Mouse (Mus musculus): ENCODE data around the gene Gm14569.
A peak's percentile ranks its signal among the peaks of the same experiment; 100 is the strongest.

Gm14569 gene

DNA sequence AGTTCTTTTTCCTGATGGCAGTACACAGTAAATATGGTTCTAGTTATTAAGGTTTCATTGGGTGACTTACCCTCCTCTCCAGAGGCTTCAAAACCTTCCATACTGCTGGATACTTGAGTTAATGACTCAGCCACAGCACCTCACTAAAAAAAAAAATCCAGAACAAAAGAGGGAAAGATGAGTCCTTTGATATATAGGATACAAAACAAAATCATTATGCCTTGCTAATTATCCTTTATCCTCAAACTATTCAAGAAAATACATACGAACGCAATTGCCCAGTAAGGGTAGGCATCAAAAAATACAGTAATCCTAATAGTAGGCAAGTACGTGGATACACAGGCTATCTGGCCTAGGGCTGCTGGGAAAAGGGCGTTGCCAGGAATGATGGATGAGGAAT, at the start of gene Gm14569:
Gene Gm14569, minus strand, starts transcription at position 101 of the 400 bp plus-strand sequence.
- DNase-seq: no peak

DNA sequence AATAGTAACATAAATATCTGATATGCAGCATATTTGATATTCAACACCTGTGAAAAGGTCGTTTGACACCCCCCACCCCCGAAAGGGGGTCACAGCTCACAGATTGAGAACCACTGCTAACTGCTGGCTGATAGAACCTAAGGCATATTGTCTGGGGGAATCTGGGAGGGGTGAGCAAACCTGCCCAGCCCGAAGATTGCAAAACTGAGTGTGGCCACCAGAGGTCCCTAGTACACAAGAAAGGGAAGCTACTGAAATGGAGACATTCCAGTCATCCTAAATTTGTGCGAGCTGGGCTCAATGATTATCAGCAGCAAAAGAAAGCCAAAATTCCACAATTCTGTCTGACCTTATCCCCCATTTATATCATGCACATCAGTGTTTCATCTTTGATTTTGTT, 42.9 kb upstream of the Gm14569 start:
- DNase-seq: peak; percentile 59 to 64

GRCm38 (mm10) chrX:36533744-36534143, 42.1 kb upstream of the Gm14569 start:
- DNase-seq: no peak

DNA sequence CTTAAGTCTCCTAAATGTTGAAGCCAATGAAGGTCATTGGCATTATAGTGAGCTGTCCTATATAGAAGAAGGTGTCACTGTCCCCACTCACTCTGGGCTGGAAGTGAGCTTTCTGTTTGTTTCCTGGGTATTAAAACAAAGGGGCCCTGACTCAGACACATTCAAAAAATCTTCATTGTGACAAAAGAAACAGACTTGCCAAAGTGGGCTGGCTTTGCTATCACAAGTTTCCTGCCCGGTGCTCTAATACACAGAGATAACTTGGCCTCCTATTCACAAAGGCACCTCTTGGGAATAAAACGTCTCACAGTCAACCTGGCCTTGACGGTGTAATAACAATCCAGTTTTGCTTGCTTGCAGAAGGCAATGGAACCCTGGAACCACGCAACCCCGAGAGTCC, 38.6 kb upstream of the Gm14569 start:
- no peak for DNase-seq

DNA sequence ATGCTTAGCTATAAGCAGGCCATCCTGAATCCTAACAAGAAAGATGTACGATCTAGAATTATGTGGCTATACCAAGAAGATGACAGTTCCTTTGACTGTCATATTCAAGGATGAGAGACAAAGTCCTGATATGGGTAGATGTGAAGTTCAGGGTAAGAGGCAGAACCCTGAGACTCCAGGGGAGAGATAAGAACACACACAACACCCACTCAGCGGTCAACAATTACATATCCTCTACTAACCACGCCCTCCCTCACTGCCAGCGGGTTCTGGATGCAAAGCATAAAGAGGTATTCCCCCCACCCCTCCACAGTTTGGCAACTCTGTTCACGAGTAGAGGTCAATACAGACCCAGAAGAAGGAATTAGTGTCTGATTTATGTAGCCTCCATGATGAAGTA, 32.1 kb upstream of the Gm14569 start:
- no peak for DNase-seq

DNA sequence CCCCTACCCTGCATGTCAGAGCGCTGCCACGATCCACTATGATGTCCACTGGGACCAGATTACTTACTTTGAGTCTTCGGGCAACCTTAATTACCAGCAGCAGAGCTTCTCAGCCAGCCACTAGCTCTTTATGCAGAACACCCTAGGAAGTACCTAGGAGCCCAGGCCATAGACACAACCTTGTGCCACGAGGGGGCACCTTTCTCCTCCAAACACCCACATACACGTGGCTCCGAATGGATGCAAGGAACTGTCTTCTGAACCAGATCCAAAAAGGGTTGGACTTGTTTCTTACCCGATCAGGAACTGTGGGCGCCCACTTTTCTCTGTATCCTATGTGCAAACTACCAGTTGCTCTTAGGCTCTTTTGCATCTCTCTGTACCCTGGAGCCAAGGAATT, 22.1 kb upstream of the Gm14569 start:
- no peak for DNase-seq

GRCm38 (mm10) chrX:36513231-36513630, 21.6 kb upstream of the Gm14569 start:
- DNase-seq: no peak

GRCm38 (mm10) chrX:36506863-36507262, 15.2 kb upstream of the Gm14569 start:
- DNase-seq: no peak

DNA sequence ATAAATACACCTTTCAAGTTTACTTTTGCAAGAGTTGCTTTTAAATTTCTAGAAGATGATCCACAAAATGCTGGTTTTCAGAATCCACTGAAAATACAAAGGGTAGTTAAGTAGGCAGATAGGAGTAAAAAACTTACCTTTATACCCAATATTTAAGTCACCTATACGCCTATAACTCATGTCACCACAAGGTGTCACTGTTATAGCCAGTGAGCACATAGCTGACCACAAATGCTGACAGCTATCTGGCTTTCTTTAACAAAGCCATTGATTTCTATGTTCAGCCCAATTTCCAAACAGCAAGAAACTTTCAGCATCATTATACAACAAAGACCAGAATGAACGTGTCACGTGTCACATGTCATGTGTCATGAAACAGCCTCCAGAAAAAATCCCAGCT, 2.1 kb downstream of the Gm14569 start:
- DNase-seq: peak in 1 of 2 experiments; percentile 7

DNA sequence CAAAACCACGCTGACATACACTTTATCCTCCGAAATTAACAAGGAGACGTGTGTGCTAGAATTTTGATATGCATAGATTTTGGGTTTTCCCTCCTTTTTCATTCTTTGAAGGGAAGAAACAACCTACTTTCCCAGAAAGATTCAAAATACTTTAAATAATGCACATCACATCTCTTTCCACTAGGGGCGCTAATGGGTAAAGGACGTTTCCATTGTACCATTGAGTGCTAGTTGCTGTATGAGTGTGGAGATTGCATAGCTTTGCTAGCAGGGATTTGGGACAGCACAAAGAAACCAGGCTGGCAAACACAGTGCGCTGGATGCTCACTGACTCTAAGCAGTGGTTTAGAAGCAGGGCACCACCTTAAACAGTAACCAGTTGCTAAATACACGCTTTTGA, 3.6 kb downstream of the Gm14569 start:
- no peak for DNase-seq

DNA sequence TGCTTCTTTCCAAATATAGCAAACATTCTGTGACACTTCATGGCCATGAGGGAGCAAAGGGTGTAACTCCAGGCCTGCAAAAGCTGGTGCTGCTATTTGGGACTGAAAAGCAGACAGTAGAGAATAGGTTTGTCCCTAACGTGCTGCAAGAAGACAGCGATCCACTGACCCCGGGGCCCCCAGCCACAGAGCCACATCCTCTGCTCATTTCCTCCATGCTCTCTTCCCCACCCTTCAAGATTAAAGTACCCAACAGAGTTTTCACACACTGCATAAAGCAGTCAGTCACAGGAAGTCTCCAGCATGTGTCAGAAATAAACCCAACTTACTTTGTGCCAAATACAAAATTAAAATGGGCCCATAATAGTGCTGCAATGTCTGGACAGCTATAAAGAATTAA, 16.8 kb downstream of the Gm14569 start:
- DNase-seq: no peak

- peak; percentile 37 to 45 for DNase-seq
Observed at GRCm38 (mm10) chrX:36474103-36474751, 17.4 kb downstream of the Gm14569 start.

DNA sequence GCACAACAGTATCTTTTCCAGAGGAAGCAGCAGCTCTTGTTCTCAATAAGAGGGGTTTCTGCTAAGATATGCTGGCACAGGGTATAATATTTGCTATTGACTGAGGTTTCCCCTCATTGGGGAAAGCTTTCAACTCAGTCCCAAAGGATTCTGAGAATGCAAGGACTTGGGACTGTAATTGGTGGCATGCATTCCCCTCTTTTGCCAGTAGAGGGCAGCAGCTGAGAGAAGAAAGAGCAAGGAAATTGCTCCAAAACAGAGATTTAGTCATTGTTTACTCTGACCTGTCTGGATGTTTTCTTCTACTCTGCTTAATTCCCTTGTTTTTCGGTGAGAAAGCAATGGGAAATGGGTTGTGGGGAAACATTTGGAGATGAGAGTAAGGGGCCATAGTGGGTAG, 35.6 kb downstream of the Gm14569 start:
- DNase-seq: peak; percentile 60 to 65

GRCm38 (mm10) chrX:36437932-36438331, 53.7 kb downstream of the Gm14569 start:
- no peak for DNase-seq

- DNase-seq: no peak
Observed at GRCm38 (mm10) chrX:36434993-36435392, 56.6 kb downstream of the Gm14569 start.

DNA sequence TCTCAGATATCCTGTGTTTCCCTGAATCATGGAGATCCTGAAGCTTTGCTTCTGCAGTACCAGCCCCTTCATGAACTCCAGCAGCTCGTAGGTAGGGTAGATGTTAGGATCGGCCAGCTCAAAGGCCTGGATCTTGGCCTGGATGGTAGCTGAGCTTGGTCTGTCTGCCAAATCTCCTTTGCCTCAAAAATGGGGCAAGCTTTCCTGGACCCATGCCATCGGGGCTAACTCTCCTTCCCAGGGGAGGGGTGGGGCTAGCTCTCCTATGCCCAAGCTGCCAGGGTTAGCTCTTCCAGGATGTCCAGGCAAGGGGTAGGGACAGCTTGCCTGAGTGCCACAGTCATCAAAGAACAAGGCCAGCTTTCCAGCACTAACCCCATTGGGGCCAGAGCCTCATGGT, 72.5 kb downstream of the Gm14569 start:
- DNase-seq: no peak

- peak; percentile 21 to 23 for DNase-seq
Observed at GRCm38 (mm10) chrX:36402316-36402715, 89.3 kb downstream of the Gm14569 start.

DNA sequence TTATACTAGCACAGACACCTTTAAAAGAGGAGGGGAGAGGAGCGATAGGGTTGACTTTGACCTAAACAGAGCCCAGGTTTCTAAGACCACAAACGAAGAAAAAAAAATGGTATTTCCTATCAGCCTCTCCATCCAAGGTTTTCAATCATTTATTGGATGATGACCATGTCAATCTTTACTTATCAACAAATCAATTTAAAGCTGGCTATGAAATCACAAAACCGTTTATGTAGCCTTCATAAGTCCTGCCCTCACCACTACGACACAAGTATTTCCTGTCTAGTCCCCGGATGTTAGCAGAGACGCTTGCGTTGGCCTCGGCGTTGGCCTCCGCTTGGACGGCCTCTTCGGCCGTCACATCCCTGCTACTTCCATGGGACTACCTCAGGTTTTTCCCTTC, 90.7 kb downstream of the Gm14569 start, which contains the start of gene Gm6268:
Gene Gm6268, plus strand, starts transcription at position 301 of the 400 bp plus-strand sequence.
- no peak for DNase-seq

DNA sequence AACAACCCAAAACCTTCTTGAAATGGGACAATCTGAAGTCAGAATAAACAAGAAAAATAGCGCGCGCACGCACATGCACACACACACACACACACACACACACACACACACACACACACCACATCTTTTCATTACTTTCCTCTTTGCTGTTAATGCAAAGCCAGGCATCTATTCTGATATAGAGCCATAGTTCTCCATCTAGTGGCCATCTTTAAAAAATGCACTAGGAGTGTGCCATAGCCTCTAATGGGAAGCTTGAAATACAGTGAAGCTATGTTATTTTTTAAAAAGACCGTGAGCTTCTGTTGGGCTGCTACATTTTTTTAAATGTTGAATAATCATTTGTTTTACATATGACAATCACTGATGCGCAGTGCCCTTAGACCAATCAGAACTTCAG, 98.4 kb downstream of the Gm14569 start:
- no peak for DNase-seq

DNA sequence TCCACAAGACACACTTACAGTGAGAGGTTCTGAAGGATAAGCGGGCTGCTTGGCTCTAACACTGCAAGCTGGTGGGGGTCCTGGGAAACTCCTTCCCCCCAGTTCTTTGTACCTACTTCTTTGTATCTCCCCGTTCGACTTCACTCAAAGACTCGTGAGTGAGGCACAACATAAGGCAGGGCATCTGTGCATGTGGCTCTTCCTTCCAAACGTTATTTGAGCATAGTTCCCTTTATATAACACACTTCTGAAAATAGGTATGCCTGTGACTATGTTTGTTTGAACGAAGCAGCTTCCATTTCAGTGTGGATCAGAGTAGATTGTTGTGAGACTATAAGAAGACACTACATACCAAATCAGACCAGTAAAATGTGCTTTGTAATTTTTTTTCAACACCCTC, 99.0 kb downstream of the Gm14569 start:
- DNase-seq: no peak

DNA sequence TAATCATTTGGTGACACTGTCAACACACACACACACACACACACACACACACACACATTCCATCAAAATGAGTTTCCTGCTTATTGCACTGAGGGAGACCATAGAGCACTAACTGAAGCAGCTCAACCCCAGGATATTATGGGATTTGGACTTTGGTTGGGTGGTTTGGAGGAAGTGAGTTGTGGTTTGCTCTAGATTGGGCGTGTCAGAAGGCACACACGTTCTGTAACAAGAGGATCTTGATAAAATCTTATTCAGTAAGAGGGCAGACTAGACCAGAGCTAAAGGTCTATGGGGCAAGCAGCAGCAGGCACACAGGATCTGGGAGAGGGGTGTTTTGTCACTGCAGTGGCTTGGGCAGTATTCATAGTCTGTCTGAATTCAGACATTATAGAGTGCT, 101.1 kb downstream of the Gm14569 start:
- DNase-seq: no peak

GRCm38 (mm10) chrX:36389971-36390370, 101.7 kb downstream of the Gm14569 start:
- no peak for DNase-seq

DNA sequence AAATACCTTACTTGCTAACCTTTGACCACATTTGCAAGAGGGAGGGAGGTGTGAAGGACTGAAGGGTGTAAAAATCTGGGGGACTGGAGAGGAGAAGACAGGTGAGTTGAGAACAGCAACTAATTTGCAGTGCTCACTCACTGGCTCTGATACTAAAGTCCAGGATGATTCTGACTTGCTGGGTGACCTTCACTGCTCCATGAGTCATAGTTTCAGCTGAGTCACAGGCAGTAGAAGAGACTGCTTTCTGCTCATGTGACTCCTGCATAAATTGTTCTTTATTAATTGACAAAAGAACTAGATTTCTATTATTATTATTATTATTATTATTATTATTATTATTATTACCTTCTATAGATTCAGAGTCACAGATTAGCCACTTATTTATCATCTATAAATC, 106.3 kb downstream of the Gm14569 start:
- no peak for DNase-seq

All from B cell, adult 2 months (primary cell).